Mouse (Mus musculus) ES-E14 (cell line): Measurements from ENCODE around the gene Sema6d. TPM values are rescaled to one million over a fixed set of nuclear protein-coding genes. Genes with fewer than 3 reads are reported as not detected.

ENCODE experiments used
- DNase-seq: peaks from one replicate; pipeline ENCODE4 v3.0.0-alpha.2; 2013; ENCODE audit warnings: low read depth, low spot score
- H3K27ac ChIP-seq: 2 replicates; pipeline ENCODE4 v1.5.1; 2012; ENCODE audit warnings: low read depth, mild to moderate bottlenecking, low read length, moderate library complexity, mixed read lengths; ENCODE audit not compliant: poor library complexity, insufficient read depth, severe bottlenecking
- H3K36me3 ChIP-seq: 2 replicates; pipeline ENCODE4 v1.6.1; 2012; ENCODE audit warnings: mild to moderate bottlenecking, low read length, moderate library complexity, mixed read lengths; ENCODE audit not compliant: control insufficient read depth, poor library complexity, insufficient read depth, severe bottlenecking
- H3K4me1 ChIP-seq, 2 experiments: fragments of 150-350 bp in 1 of 2; sonication (generic) in 1 of 2; 2 replicates each; pipeline ENCODE4 v1.6.1; 2012; ENCODE audit warnings: low read length in 2 of 2, mild to moderate bottlenecking in 1 of 2, mixed read lengths in 1 of 2; ENCODE audit not compliant: control insufficient read depth in 2 of 2, insufficient read depth in 2 of 2, poor library complexity in 1 of 2
- H3K4me3 ChIP-seq, 2 experiments: fragments of 150-350 bp in 1 of 2; sonication (generic) in 1 of 2; 2 replicates each; pipeline ENCODE4 v1.5.1; 2012; ENCODE audit warnings: low read length in 2 of 2, low read depth in 1 of 2, mild to moderate bottlenecking in 1 of 2, mixed read lengths in 1 of 2; ENCODE audit not compliant: insufficient read depth in 1 of 2, poor library complexity in 1 of 2, severe bottlenecking in 1 of 2
- H3K9ac ChIP-seq: 2 replicates; pipeline ENCODE4 v1.6.1; 2012; ENCODE audit warnings: low read depth, mild to moderate bottlenecking, low read length, mixed read lengths; ENCODE audit not compliant: poor library complexity, insufficient read depth, severe bottlenecking
- H3K9me3 ChIP-seq: fragments of 150-350 bp; sonication (generic); 2 replicates; pipeline ENCODE4 v1.6.1; 2012; ENCODE audit warnings: low read depth, mild to moderate bottlenecking, low read length; ENCODE audit not compliant: control insufficient read depth, insufficient read depth
- CHD2 ChIP-seq: IDR thresholded peaks from 2 replicates; pipeline ENCODE4 v1.6.1; 2014; ENCODE audit warnings: mild to moderate bottlenecking, low read depth, low read length, inconsistent platforms
- HCFC1 ChIP-seq: IDR thresholded peaks from 2 replicates; pipeline ENCODE4 v1.6.1; 2012; ENCODE audit warnings: low read length, inconsistent platforms, borderline replicate concordance; ENCODE audit not compliant: insufficient read depth
- MAFK ChIP-seq: IDR thresholded peaks from 2 replicates; pipeline ENCODE4 v1.6.1; 2014; ENCODE audit warnings: mild to moderate bottlenecking, low read depth, low read length, inconsistent platforms; ENCODE audit not compliant: insufficient read depth
- ZC3H11A ChIP-seq: IDR thresholded peaks from 2 replicates; pipeline ENCODE4 v1.6.1; 2012; ENCODE audit warnings: low read depth, mild to moderate bottlenecking, inconsistent platforms, low read length, borderline replicate concordance
- ZNF384 ChIP-seq: IDR thresholded peaks from 2 replicates; pipeline ENCODE4 v1.6.1; 2012; ENCODE audit warnings: low read depth, low read length, inconsistent platforms
- in situ Hi-C, 2 experiments: fragments of 600-800 bp; cut with MboI; formaldehyde crosslinking; loops; one replicate each; pipeline ENCODE4 v1.15.1; 2025; ENCODE audit warnings: low sequenced_read_pairs in 2 of 2, inconsistent platforms in 1 of 2; ENCODE audit not compliant: unreplicated experiment in 2 of 2
- total RNA-seq: library from RNA; depleted of rRNA; stranded (reverse); fragments of 300-350 nt; gene quantifications from 2 replicates; pipeline ENCODE4 v1.2.3, GENCODE M21; 2012

Sema6d gene
- total RNA-seq, 1 experiment = 0.54 TPM

- H3K9me3 ChIP-seq = no peaks in the 10 kb centered on the region
- no peak overlapping the region for H3K27ac ChIP-seq
- no peaks in the 10 kb centered on the region for H3K4me1 ChIP-seq
- in situ Hi-C loops = no loop called here
- no peak overlapping the region for H3K4me3 ChIP-seq
- no peak for TF ChIP-seq ZNF384
- no peaks in the 10 kb centered on the region for H3K36me3 ChIP-seq
- DNase-seq = no peak
- H3K9ac ChIP-seq = no peak overlapping the region
Observed at GRCm38 (mm10) chr2:124612276-124612675, 522.5 kb downstream of the Sema6d start.

- no peak overlapping the region for H3K27ac ChIP-seq
- H3K4me3 ChIP-seq = no peak overlapping the region
- H3K4me1 ChIP-seq = no peaks in the 10 kb centered on the region
- in situ Hi-C loops = no loop called here
- TF ChIP-seq MAFK = no peak
- TF ChIP-seq HCFC1 = no peak
- no peak for TF ChIP-seq ZNF384
- no peak for TF ChIP-seq ZC3H11A
- TF ChIP-seq CHD2 = no peak
- no peak overlapping the region for H3K9ac ChIP-seq
- H3K36me3 ChIP-seq = no peaks in the 10 kb centered on the region
- no peak for DNase-seq
- H3K9me3 ChIP-seq = no peaks in the 10 kb centered on the region
Observed at GRCm38 (mm10) chr2:124612727-124613510, 523.1 kb downstream of the Sema6d start.

- no peaks in the 10 kb centered on the region for H3K4me1 ChIP-seq
- no peaks in the 10 kb centered on the region for H3K36me3 ChIP-seq
- no peak overlapping the region for H3K27ac ChIP-seq
- in situ Hi-C loops = no loop called here
- H3K4me3 ChIP-seq = no peak overlapping the region
- H3K9me3 ChIP-seq = no peaks in the 10 kb centered on the region
- TF ChIP-seq CHD2 = no peak
- no peak for TF ChIP-seq ZC3H11A
- TF ChIP-seq ZNF384 = no peak
- TF ChIP-seq MAFK = no peak
- TF ChIP-seq HCFC1 = no peak
- H3K9ac ChIP-seq = no peak overlapping the region
- no peak for DNase-seq
Observed at GRCm38 (mm10) chr2:124613671-124614210, 524.0 kb downstream of the Sema6d start.

GRCm38 (mm10) chr2:124616746-124617145 is 527.0 kb downstream of the Sema6d start:
- H3K9ac ChIP-seq = no peak overlapping the region

More at GRCm38 (mm10) chr2:124616746-124617145, 527.0 kb downstream of the Sema6d start:
- no peaks in the 10 kb centered on the region for H3K9me3 ChIP-seq
- H3K4me1 ChIP-seq = no peaks in the 10 kb centered on the region
- no peak for TF ChIP-seq ZC3H11A
- TF ChIP-seq CHD2 = no peak
- no peak for TF ChIP-seq MAFK
- TF ChIP-seq ZNF384 = no peak
- TF ChIP-seq HCFC1 = no peak
- in situ Hi-C loops = no loop called here
- H3K36me3 ChIP-seq = no peaks in the 10 kb centered on the region
- DNase-seq = no peak
- H3K27ac ChIP-seq = no peak overlapping the region
- no peak overlapping the region for H3K4me3 ChIP-seq
